Mouse (Mus musculus): Measurements from ENCODE around the gene Gm14440.
"Not testable (repeated sequence)": the region's sequence is repeated elsewhere in the genome, so short reads cannot be mapped to it uniquely, and the experiment has no call there.

Gm14440 gene

DNA sequence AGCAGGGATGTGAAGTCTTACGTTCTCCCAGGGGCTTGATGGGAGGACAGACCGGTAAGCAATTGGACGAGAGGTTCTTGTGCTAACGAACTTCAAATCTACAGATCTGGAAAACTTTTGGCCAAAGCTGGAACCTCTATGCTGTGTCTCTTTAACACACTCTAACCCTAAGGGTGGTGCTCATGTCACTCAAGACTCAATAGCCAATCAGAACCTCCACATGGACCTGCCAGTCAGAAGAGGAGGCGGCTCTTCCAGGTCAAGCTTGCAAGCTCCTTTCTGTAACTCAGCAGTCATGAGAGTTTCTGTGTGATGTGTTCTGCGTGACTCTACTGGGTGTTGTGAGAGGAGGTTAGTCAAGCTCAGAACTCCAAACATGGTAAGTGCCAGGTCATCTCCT lies at the start of gene Gm14440:
Gene Gm14440, plus strand, starts transcription at position 301 of the 400 bp plus-strand sequence.
- DNase-seq (ENCODE audit: low spot score in 2 of 2): not testable (repeated sequence)

Measured in frontal cortex, postnatal 25 days (tissue).